Mouse (Mus musculus) CH12.LX (cell line): Measurements from ENCODE around the gene Rangrf. TPM values are rescaled to one million over a fixed set of nuclear protein-coding genes. Genes with fewer than 3 reads are reported as not detected.

ENCODE experiments used
- DNase-seq: peaks from one replicate; pipeline ENCODE4 v3.0.0-alpha.2; 2013; ENCODE audit errors: extremely low read depth
- H3K27ac ChIP-seq: 2 replicates; pipeline ENCODE4 v1.5.1; 2012; ENCODE audit warnings: low read depth, mild to moderate bottlenecking, control low read depth, moderate library complexity; ENCODE audit not compliant: insufficient read depth
- H3K27me3 ChIP-seq: replicated peaks from 2 replicates; pipeline ENCODE3; 2012; ENCODE audit warnings: inconsistent platforms
- H3K36me3 ChIP-seq, 2 experiments: replicated peaks in 1 of 2; 2 replicates each; pipeline versions ENCODE3 to v1.6.1; 2012; ENCODE audit warnings: inconsistent platforms in 1 of 2, low read length in 1 of 2, mild to moderate bottlenecking in 1 of 2, mixed read lengths in 1 of 2, moderate library complexity in 1 of 2; ENCODE audit not compliant: control insufficient read depth in 1 of 2, insufficient read depth in 1 of 2
- H3K4me1 ChIP-seq, 2 experiments: 2 replicates each; pipeline ENCODE4 v1.6.1; 2012; ENCODE audit warnings: inconsistent platforms in 1 of 2, moderate library complexity in 1 of 2; ENCODE audit not compliant: insufficient read depth in 2 of 2, control insufficient read depth in 1 of 2
- H3K4me2 ChIP-seq: 2 replicates; pipeline ENCODE4 v1.6.1; 2012; ENCODE audit warnings: low read depth, mild to moderate bottlenecking, control low read depth; ENCODE audit not compliant: poor library complexity, insufficient read depth, severe bottlenecking
- H3K4me3 ChIP-seq, 3 experiments: fragments of 150-350 bp in 1 of 3; sonication (generic) in 1 of 3; replicated peaks in 1 of 3; 2 replicates each; pipeline versions ENCODE3 to v1.5.1; 2011 to 2012; ENCODE audit warnings: low read depth in 2 of 3, low read length in 2 of 3, mild to moderate bottlenecking in 2 of 3, moderate library complexity in 2 of 3, control low read depth in 1 of 3, improper control_type of control experiment in 1 of 3, inconsistent platforms in 1 of 3, mixed read lengths in 1 of 3; ENCODE audit not compliant: poor library complexity in 1 of 3
- H3K79me2 ChIP-seq: replicated peaks from 2 replicates; pipeline ENCODE4 v1.6.1; 2012; ENCODE audit warnings: mild to moderate bottlenecking, moderate library complexity; ENCODE audit not compliant: control insufficient read depth, poor library complexity, insufficient read depth, severe bottlenecking; ENCODE audit errors: extremely low read depth
- H3K9ac ChIP-seq: 2 replicates; pipeline ENCODE4 v1.6.1; 2012; ENCODE audit warnings: low read depth, mild to moderate bottlenecking, control low read depth, moderate library complexity; ENCODE audit not compliant: insufficient read depth
- H3K9me3 ChIP-seq: replicated peaks from 2 replicates; pipeline ENCODE3; 2012; ENCODE audit warnings: low read length, inconsistent platforms, mixed read lengths
- BHLHE40 ChIP-seq: IDR thresholded peaks from 2 replicates; pipeline ENCODE4 v1.6.1; 2011; ENCODE audit warnings: mild to moderate bottlenecking, low read depth, low read length, improper control_type of control experiment
- CHD1 ChIP-seq: IDR thresholded peaks from 2 replicates; pipeline ENCODE4 v1.6.1; 2012; ENCODE audit warnings: low read depth, low read length, improper control_type of control experiment, inconsistent platforms
- CHD2 ChIP-seq: IDR thresholded peaks from 2 replicates; pipeline ENCODE4 v1.6.1; 2011; ENCODE audit warnings: low read length, improper control_type of control experiment
- E2F4 ChIP-seq: IDR thresholded peaks from 2 replicates; pipeline ENCODE4 v1.6.1; 2011; ENCODE audit warnings: low read depth, low read length, improper control_type of control experiment; ENCODE audit not compliant: insufficient replicate concordance
- ELF1 ChIP-seq: IDR thresholded peaks from 2 replicates; pipeline ENCODE4 v1.6.1; 2014; ENCODE audit warnings: low read depth, mild to moderate bottlenecking, inconsistent platforms, low read length, improper control_type of control experiment
- HCFC1 ChIP-seq: IDR thresholded peaks from 2 replicates; pipeline ENCODE4 v1.6.1; 2012; ENCODE audit warnings: low read depth, mild to moderate bottlenecking, inconsistent platforms, low read length, improper control_type of control experiment
- IRF4 ChIP-seq: IDR thresholded peaks from 2 replicates; pipeline ENCODE4 v1.6.1; 2014; ENCODE audit warnings: low read depth, mild to moderate bottlenecking, inconsistent platforms, low read length, improper control_type of control experiment
- JUN ChIP-seq: IDR thresholded peaks from 2 replicates; pipeline ENCODE4 v1.6.1; 2011; ENCODE audit warnings: low read depth, mild to moderate bottlenecking, low read length, improper control_type of control experiment, moderate library complexity; ENCODE audit not compliant: insufficient read depth
- JUND ChIP-seq: conservative IDR thresholded peaks from 2 replicates; pipeline ENCODE4 v1.6.1; 2011; ENCODE audit warnings: low read depth, low read length, improper control_type of control experiment
- MAFK ChIP-seq: IDR thresholded peaks from 2 replicates; pipeline ENCODE4 v1.6.1; 2011; ENCODE audit warnings: low read length, improper control_type of control experiment; ENCODE audit not compliant: insufficient replicate concordance
- MAZ ChIP-seq: IDR thresholded peaks from 2 replicates; pipeline ENCODE4 v1.6.1; 2012; ENCODE audit warnings: low read depth, mild to moderate bottlenecking, inconsistent platforms, low read length, improper control_type of control experiment, moderate library complexity
- MEF2A ChIP-seq: IDR thresholded peaks from 2 replicates; pipeline ENCODE4 v1.6.1; 2014; ENCODE audit warnings: low read depth, mild to moderate bottlenecking, inconsistent platforms, low read length, improper control_type of control experiment, borderline replicate concordance
- MYC ChIP-seq: IDR thresholded peaks from 2 replicates; pipeline ENCODE4 v1.6.1; 2011; ENCODE audit warnings: low read depth, mild to moderate bottlenecking, improper control_type of control experiment, low read length
- POLR2A ChIP-seq: IDR thresholded peaks from 2 replicates; pipeline ENCODE4 v1.6.1; 2011; ENCODE audit warnings: low read depth, mild to moderate bottlenecking, improper control_type of control experiment, low read length
- TCF12 ChIP-seq: IDR thresholded peaks from 2 replicates; pipeline ENCODE4 v1.6.1; 2014; ENCODE audit warnings: low read depth, mild to moderate bottlenecking, inconsistent platforms, low read length, improper control_type of control experiment
- UBTF ChIP-seq: IDR thresholded peaks from 2 replicates; pipeline ENCODE4 v1.6.1; 2012; ENCODE audit warnings: low read depth, mild to moderate bottlenecking, inconsistent platforms, low read length, improper control_type of control experiment, moderate library complexity
- ZKSCAN1 ChIP-seq: IDR thresholded peaks from 2 replicates; pipeline ENCODE4 v1.6.1; 2012; ENCODE audit warnings: low read depth, inconsistent platforms, low read length, improper control_type of control experiment, borderline replicate concordance
- dilution Hi-C: fragments of 300-500 bp; cut with MboI; formaldehyde crosslinking; loops from 2 replicates; pipeline ENCODE4 v1.14.3; 2020; ENCODE audit warnings: low sequenced_read_pairs; ENCODE audit not compliant: extremely low pct_unique_long_range_greater_than_20kb, extremely low pct_ligation_motif_present
- in situ Hi-C: fragments of 300-500 bp; cut with MboI; formaldehyde crosslinking; loops from 3 replicates; pipeline ENCODE4 v1.14.3; 2019; ENCODE audit warnings: low sequenced_read_pairs, low pct_ligation_motif_present, low pct_unique_long_range_greater_than_20kb, mixed read lengths
- polyA plus RNA-seq: library from polyadenylated mRNA; unstranded; fragments of >175 nt; gene quantifications from 2 replicates; pipeline ENCODE4 v1.2.1, GENCODE M21; 2012; ENCODE audit warnings: low read depth; ENCODE audit not compliant: insufficient read length
- total RNA-seq, 2 experiments: library from RNA; depleted of rRNA; stranded (reverse); fragments of 300-350 nt in 1 of 2; fragments of >200 nt in 1 of 2; gene quantifications; 2 replicates each; pipeline ENCODE4 v1.2.3; 2012 to 2014

Gene Rangrf
- total and polyA plus RNA-seq, 3 experiments = 106 to 158 (median 111) TPM

DNA sequence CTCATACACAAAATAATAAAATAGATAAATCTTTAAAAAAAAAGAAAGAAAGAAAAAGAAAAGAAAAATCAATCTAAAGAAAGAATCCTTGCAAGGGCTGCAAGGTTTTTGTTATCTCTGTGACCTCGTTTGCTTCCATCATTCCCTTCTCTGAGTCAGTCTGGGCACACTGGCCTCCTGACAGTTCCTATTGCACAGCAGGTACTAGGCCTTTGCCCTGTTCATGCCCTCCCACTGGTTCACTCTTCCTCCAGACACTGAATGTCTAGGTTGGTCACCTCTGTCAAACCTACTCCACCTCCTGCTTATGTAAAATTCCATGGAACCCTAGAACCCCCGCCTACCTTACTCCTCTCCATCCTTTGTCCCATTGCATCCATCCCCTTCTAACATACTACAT, 29.7 kb downstream of the Rangrf start:
- DNase-seq = no peak
- TF ChIP-seq BHLHE40 (no peak), UBTF (no peak), ZKSCAN1 (no peak)

DNA sequence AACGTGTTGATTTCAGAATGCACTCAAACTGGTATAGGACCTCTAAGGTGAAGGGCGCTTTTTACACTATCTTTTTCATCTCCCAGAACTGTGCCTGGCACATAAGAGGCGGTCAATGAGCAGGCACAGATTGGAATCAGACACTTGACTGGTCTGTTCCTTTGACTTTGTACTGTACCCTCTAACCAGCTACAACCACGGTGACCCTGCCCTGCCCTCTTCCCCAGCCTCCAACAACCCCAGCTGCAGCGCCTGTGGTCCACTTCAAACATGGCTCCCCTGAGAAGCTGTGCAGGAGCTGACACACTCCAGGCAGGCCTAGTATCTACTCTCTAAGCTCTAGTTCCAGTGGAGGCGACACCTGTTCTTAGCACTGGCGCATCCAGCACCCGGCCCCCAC, 32.3 kb downstream of the Rangrf start:
- no peak overlapping the region for H3K4me3 ChIP-seq
- no peak overlapping the region for H3K4me2 ChIP-seq
- H3K9me3 ChIP-seq = no peaks in the 10 kb centered on the region
- H3K27me3 ChIP-seq = no peaks in the 10 kb centered on the region
- H3K36me3 ChIP-seq = peaks cover 0 to 28% of the 10 kb centered on the region in 2 experiments
- no peak overlapping the region for H3K9ac ChIP-seq
- in situ Hi-C loops (no loop called here), dilution Hi-C loops (no loop called here)
- no peak for DNase-seq
- TF ChIP-seq ELF1 = no peak
- TF ChIP-seq CHD2 = no peak
- TF ChIP-seq MYC = no peak
- no peak for TF ChIP-seq HCFC1
- no peak for TF ChIP-seq MEF2A
- TF ChIP-seq JUND = no peak
- TF ChIP-seq JUN = no peak
- no peak for TF ChIP-seq TCF12
- peaks cover 0 to 19% of the 10 kb centered on the region in 2 experiments; a peak in 2 of 4 replicates for H3K4me1 ChIP-seq
- no peak overlapping the region for H3K27ac ChIP-seq
- H3K79me2 ChIP-seq = no peaks in the 10 kb centered on the region

More for the DNA sequence above, 29.7 kb downstream of the Rangrf start:
- Histone ChIP-seq H3K36me3 (peaks cover 0 to 28% of the 10 kb centered on the region in 2 experiments), H3K4me1 (peaks cover 0 to 11% of the 10 kb centered on the region in 2 experiments; a peak in 2 of 4 replicates), H3K79me2 (no peaks in the 10 kb centered on the region), H3K4me3 (no peak overlapping the region), H3K4me2 (no peak overlapping the region), H3K9me3 (no peaks in the 10 kb centered on the region), H3K9ac (no peak overlapping the region), H3K27ac (no peak overlapping the region), H3K27me3 (no peaks in the 10 kb centered on the region)
- dilution Hi-C loops (no loop called here), in situ Hi-C loops (no loop called here)

DNA sequence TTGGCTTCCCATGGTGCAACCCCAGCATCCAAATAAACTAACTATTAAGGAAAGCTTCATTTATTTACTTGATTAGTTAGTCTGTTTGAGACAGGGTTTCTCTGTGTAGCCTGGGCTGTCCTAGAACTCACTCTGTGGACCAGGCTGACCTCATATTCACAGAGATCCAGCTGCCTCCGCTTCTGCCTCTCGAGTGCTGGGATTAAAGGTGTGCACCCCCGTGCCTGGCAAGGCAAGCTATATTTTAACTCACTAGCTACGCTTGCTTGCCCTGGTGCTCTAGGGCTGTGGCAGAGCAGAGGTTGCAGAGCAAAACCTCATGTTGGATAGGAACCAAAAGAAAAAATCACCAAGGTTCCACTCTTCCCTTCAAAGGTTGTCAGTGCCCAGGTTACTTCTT, 34.5 kb downstream of the Rangrf start:
- Histone ChIP-seq H3K4me1 (peaks cover 0 to 19% of the 10 kb centered on the region in 2 experiments; a peak in 2 of 4 replicates), H3K9me3 (no peaks in the 10 kb centered on the region), H3K4me2 (peak overlapping the region; percentile 77), H3K36me3 (peaks cover 0 to 28% of the 10 kb centered on the region in 2 experiments), H3K9ac (peak overlapping the region; percentile 93), H3K79me2 (no peaks in the 10 kb centered on the region), H3K27me3 (no peaks in the 10 kb centered on the region), H3K27ac (no peak overlapping the region), H3K4me3 (peak overlapping the region in 2 of 3 experiments; percentile 56 to 75)
- TF ChIP-seq MAFK = no peak
- TF ChIP-seq IRF4 = no peak
- TF ChIP-seq CHD1 = no peak
- TF ChIP-seq E2F4 = no peak
- no peak for TF ChIP-seq JUN
- no peak for TF ChIP-seq POLR2A
- no peak for TF ChIP-seq CHD2
- no peak for TF ChIP-seq TCF12
- no peak for TF ChIP-seq JUND
- no peak for TF ChIP-seq MAZ
- no peak for TF ChIP-seq BHLHE40
- TF ChIP-seq MYC = no peak
- no peak for TF ChIP-seq ELF1
- in situ Hi-C loops (no loop called here), dilution Hi-C loops (no loop called here)
- DNase-seq = no peak
